In the genomic region with DNA sequence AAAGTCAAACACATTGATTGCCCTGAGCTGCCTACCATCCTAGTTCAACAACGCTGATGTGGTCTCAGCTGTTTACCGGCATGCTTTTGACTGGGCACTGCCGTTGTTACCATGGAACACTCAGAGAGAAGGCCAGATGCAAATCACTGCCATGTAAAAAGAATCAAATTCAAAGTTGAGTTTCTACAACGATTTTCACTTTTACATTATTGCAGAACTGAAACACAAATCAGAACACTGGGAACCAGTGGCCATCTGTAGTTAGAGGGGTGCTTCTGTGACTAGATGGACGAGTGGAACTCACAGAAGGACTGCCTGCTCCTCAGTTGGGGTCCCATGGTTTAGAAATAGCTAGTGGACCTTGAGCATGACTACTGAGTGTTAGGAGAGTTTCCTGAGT, we compare ENCODE assay signal across 14 mouse cellular contexts.
"Had no signal": no experiment of that assay in that cellular context is flagged by ENCODE, and none has a peak within 500 bp of the region (broad histone marks: within the 10 kb centered on the region; RNA-seq: fewer than 3 reads in every experiment).

No protein-coding gene starts in this region.

- H3K9me3 ChIP-seq: neural tube, embryonic 12.5 days had no signal

- H3K4me3 ChIP-seq: neural tube, embryonic 12.5 days had no signal

- DNase-seq: kidney, adult 18-20 months; kidney, adult 9 months; liver, postnatal 0 days; lung, embryonic 14.5 days; midbrain, embryonic 14.5 days; spleen, adult 18-20 months; thymus, adult 18-20 months; thymus, postnatal 36 days had no signal

- H3K27me3 ChIP-seq: neural tube, embryonic 12.5 days had no signal

- ATAC-seq: intestine, embryonic 16.5 days; liver, postnatal 0 days; lung, postnatal 0 days had no signal

- H3K9ac ChIP-seq: liver, embryonic 14.5 days; liver, postnatal 0 days; lung, embryonic 14.5 days; neural tube, embryonic 12.5 days had no signal

- H3K27ac ChIP-seq: liver, embryonic 14.5 days; neural tube, embryonic 12.5 days had no signal

- H3K4me2 ChIP-seq: liver, embryonic 11.5 days; lung, embryonic 14.5 days; midbrain, embryonic 11.5 days; neural tube, embryonic 12.5 days had no signal
